Mouse (Mus musculus): ENCODE measurements at regions not wholly inside any gene's neighbourhood (a gene's known extent, or its start where the extent isn't known, plus 50 kb on each side); places are given as distances from the start of the nearest gene placed in this dataset.
A peak's percentile ranks its signal among the peaks of the same experiment; 100 is the strongest.

DNA sequence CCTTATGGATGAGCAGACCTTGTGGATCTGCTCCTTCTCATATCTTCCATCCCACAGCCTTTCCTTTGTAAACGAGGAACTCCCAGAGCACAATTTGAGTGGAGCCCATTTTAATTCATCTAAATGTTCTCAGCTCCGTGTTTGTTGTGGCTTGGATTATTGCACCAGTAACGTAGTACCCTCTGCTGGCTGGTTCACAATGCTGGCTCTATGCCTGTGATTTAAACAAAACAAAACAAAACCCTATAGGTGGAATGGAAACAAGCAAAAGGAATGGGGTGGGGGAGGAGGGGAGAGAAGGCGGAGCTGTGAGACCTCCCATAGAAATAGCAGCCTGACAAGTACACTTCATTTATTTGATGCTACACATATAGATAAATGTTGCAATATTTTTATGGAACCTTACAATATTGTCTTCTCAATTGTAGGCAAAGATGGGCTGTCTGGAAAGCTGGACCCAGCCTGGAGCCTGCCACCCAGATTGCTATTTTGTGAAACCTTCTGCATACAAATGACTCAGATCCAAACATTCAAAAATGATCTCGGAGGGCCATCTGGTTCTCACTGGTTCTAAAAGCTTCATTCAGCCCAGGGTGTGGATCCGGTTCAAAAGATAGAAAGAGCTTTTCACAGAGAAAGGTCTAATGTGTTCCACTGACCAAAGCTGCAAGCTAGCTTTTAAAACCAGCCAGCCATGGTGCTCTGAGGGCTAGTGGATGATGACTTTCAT is 230.3 kb upstream of the Ubash3b start:
- no peak overlapping the region for H3K4me2 ChIP-seq (replicated peaks)
- no peak for ATAC-seq (ENCODE audit: insufficient number of reproducible peaks, low FRiP score, low TSS enrichment, low read depth)
- H3K4me3 ChIP-seq (replicated peaks): no peak overlapping the region
- WGBS: 48% methylated on average over 6 of the region's 6 CpGs
- H3K9me3 ChIP-seq (replicated peaks): no peaks in the 10 kb centered on the region
- no peaks in the 10 kb centered on the region for H3K4me1 ChIP-seq
- H3K27me3 ChIP-seq: no peaks in the 10 kb centered on the region
- H3K9ac ChIP-seq: no peak overlapping the region
- H3K36me3 ChIP-seq: 0 out of 2 replicates have a peak, but pooled peaks cover under 1% of the 10 kb centered on the region
- no peak overlapping the region for H3K27ac ChIP-seq (replicated peaks)

DNA sequence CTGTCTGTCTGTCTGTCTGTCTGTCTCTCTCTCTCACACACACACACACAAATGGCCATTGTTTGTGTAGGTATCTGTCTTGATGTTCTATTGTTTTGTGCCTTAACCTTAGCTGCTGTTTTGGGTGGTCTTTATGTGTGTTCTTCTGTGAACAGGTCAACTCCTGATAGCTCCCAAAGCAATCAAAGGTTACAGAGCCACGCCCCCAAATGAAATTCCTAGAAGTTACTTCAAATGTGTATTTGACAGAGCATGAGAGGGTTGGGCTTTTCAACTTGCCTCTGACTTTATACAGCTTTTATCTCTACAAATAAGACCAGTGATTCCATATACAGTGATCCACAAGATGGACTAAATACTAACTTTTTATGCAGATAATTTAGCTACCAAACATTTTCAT is 217.8 kb upstream of the Ubash3b start:
- no peak overlapping the region for H3K4me3 ChIP-seq (replicated peaks)
- H3K36me3 ChIP-seq: no peaks in the 10 kb centered on the region
- H3K27ac ChIP-seq (replicated peaks): peak overlapping the region; percentile 91; the same call in 1 of the 2 replicates
- no peaks in the 10 kb centered on the region for H3K27me3 ChIP-seq
- no peak overlapping the region for H3K9ac ChIP-seq
- no peak for ATAC-seq (ENCODE audit: insufficient number of reproducible peaks, low FRiP score, low TSS enrichment, low read depth)
- H3K4me1 ChIP-seq: peaks cover 42% of the 10 kb centered on the region
- H3K9me3 ChIP-seq (replicated peaks): no peaks in the 10 kb centered on the region
- 61% methylated on average over 1 of the region's 1 CpGs for WGBS
- H3K4me2 ChIP-seq (replicated peaks): no peak overlapping the region

DNA sequence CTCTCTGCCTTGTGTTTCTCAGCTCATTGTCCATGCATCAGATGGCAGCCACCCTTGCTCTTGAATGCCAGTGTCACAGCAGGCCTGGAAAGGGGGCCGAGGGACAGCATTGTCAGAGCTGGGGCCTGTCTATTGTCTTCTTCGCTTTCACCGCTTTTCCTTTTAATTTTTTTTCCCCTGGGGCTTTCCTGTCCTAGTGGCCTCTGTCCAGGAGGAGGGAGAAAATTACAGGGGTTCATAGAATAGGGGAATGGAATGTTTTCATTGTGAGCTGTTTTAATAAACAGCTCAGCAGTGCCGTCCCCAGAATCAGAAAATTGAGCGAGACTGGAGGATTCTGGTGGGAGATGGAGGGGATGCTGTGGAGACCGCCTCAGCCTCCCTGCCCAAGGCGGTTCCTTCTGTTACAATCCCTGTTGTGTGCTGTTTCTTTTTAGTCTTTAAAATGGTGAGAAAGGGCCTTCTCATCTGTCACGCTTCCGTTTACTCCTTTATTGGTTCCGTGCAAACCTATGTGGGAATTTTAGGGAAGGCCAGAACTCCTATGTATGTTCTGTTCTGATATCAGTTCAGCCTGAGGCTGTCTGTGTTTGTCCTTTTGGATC is 217.2 kb upstream of the Ubash3b start:
- Histone ChIP-seq H3K36me3 (no peaks in the 10 kb centered on the region), H3K4me3 (replicated peaks) (no peak overlapping the region), H3K27ac (replicated peaks) (peak overlapping the region; percentile 91), H3K9ac (no peak overlapping the region), H3K4me2 (replicated peaks) (peak overlapping the region; percentile 53), H3K27me3 (no peaks in the 10 kb centered on the region), H3K9me3 (replicated peaks) (no peaks in the 10 kb centered on the region), H3K4me1 (peaks cover 44% of the 10 kb centered on the region)
- no peak for ATAC-seq (ENCODE audit: insufficient number of reproducible peaks, low FRiP score, low TSS enrichment, low read depth)
- WGBS: 47% methylated on average over 10 of the region's 10 CpGs

DNA sequence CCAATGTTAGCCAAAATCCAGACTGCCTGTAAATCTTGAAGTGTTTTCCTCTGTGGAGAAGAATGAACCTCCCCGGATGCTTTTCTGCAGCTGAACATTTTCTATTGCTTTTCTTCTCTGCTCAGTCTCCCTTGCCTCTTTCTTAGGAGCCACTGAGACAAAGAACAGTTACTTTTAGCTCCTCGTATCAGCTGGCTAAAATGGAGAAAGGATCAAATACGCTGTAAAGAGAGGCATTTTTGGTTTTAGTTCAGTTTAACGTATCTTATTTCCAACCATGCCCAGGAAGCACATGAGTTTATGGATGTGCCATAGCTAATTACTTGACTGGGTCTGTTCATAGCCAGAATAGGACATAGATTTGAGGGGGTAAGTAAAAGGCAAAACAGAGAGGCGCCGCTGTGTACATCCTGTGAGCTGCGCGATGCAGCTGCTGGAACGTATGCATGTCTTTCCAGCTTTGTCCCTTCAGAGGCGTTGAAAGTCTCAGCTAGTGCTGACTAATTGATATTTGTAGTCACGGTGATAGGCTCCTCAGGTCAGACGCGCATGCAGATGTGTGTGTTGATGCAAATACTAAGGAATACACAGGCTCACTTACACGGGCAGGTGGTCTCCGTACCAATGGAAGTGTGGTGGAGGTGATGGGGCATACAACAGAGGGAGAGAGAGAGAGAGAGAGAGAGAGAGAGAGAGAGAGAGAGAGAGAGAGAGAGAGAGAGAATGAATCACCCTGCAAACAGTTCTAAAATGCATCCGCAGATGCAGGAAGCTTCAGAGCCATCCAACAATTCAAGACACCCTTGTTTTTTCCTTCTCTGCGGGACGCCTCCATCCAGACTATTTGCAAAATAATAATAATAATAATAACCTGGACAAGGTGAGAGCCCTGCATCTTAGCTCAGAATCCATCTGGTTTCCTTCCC is 216.5 kb upstream of the Ubash3b start:
- H3K9ac ChIP-seq: no peak overlapping the region
- no peaks in the 10 kb centered on the region for H3K9me3 ChIP-seq (replicated peaks)
- 45% methylated on average over 18 of the region's 18 CpGs for WGBS
- H3K27me3 ChIP-seq: no peaks in the 10 kb centered on the region
- H3K27ac ChIP-seq (replicated peaks): peak overlapping the region; percentile 91
- peak overlapping the region; percentile 53 for H3K4me2 ChIP-seq (replicated peaks)
- peak overlapping the region; percentile 13 for H3K4me3 ChIP-seq (replicated peaks)
- ATAC-seq (ENCODE audit: insufficient number of reproducible peaks, low FRiP score, low TSS enrichment, low read depth): no peak
- H3K4me1 ChIP-seq: peaks cover 44% of the 10 kb centered on the region
- H3K36me3 ChIP-seq: no peaks in the 10 kb centered on the region

DNA sequence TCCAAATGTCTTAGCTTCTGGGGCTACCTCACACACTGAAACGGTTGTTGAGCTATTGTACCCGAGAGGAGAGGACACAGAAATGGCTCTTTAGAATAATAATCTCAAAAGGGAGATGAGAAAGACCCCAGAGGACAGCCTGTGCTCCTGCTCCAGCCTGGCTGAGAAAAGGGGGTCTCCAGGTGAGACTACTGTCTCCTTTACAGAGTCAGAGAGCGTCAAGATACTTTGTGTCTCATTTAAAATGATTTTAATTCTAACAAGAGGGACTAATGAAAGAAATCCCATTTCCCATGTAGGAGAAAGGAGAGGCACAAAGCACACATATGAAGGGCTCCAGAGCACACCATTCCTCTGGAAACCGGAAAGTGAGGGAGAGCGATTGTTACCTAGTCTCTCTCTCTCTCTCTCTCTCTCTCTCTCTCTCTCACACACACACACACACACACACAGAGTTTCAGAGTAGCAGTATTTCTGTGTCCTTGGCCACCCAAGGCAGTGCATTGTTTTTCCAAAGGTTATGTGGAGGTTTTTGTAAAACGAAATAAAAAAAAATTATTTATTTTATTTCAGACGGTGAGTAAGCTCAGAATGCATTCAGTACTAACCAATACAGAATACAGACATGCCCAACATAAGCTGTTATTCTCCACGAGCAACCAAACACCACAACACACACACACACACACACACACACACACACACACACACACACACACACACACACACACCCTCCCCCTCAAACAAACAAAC is 215.6 kb upstream of the Ubash3b start:
- H3K36me3 ChIP-seq: no peaks in the 10 kb centered on the region
- no peaks in the 10 kb centered on the region for H3K9me3 ChIP-seq (replicated peaks)
- peak overlapping the region; percentile 53 for H3K4me2 ChIP-seq (replicated peaks)
- no peak for ATAC-seq (ENCODE audit: insufficient number of reproducible peaks, low FRiP score, low TSS enrichment, low read depth)
- H3K27me3 ChIP-seq: no peaks in the 10 kb centered on the region
- H3K4me1 ChIP-seq: peaks cover 44% of the 10 kb centered on the region
- H3K27ac ChIP-seq (replicated peaks): peak overlapping the region; percentile 91
- no peak overlapping the region for H3K9ac ChIP-seq
- H3K4me3 ChIP-seq (replicated peaks): peak overlapping the region; percentile 34
- 31% methylated on average over 8 of the region's 8 CpGs for WGBS

DNA sequence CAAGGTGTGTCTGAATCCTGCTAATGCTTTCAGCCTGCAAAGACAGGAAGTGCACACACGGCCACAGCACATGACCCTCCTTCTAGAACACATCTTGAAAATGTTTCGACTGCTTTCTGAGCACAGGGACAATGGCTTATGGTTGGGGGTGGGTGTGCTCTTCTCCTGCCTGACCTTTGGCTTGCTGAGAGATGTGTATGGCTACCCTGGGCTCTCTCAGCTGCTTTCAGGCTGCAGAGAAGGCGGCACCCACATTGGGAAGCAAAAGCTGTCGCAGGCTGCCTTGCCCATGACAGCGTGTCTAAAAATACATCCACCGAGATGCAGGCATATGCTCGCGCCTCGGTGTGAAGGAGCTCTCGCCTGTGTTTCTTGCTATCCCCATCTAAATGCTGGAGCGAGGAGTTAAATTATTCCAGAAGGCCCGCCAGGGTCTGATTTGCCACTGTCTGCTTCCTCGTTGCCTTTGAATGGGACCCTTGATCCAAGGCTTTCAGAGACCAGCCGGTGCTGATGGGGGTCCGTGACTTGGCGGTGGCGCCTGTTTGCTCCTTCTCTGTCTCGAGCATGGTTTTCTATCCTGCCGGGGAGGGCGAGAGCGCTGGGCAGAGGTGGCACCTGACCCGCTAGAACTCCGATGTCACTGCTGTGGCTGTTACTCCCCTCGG is 214.6 kb upstream of the Ubash3b start:
- Histone ChIP-seq H3K9me3 (replicated peaks) (no peaks in the 10 kb centered on the region), H3K27me3 (no peaks in the 10 kb centered on the region), H3K4me2 (replicated peaks) (peak overlapping the region; percentile 53), H3K36me3 (no peaks in the 10 kb centered on the region), H3K9ac (peak overlapping the region; percentile 18), H3K27ac (replicated peaks) (peak overlapping the region; percentile 91), H3K4me1 (peaks cover 44% of the 10 kb centered on the region), H3K4me3 (replicated peaks) (peak overlapping the region; percentile 34)
- 11% methylated on average over 24 of the region's 24 CpGs for WGBS
- peak; percentile 39; the same call in 1 of the 2 replicates for ATAC-seq (ENCODE audit: insufficient number of reproducible peaks, low FRiP score, low TSS enrichment, low read depth)

DNA sequence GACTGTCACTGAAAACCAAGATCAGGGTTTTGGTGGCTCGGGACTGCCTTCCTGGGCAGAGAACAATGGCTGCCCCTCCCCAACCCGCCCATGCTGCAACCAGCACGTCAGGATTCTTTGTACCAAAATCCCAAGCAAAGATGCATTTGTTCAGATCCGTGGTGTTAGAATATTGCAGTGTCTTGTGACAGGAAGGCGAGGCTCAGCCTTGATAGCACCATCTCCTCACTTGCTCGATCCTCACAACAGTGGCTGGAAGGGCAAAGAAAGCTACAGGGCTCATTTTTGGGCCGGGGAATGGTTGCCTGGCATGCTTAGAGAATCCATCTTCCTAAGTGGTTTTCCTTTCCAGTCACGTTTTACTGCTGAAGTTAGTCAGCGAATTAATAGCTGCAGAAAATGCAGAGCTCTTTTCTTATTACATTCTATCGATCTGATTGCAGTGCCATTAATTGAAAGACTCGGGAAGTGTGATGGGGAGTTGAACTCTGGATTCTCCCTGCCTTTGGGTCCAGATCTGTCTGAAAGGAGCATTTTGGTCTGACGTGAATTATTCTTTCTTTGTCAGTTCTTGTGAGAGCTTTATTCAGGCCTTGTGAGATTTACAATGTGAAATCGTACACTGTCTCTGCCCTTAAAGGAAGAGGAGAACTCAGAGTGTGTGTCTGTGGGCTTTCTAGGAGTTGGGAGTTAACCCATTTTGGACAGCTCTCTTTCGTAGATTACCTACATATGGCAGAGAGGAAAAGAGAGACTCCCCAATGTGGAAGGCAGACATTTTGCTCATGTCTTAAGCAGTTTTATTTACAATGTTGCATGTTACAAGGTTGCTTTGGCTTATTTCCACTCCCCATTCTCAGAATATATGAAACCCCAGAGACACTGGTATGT is 213.3 kb upstream of the Ubash3b start:
- Histone ChIP-seq H3K4me3 (replicated peaks) (no peak overlapping the region), H3K4me1 (peaks cover 44% of the 10 kb centered on the region), H3K4me2 (replicated peaks) (no peak overlapping the region), H3K27ac (replicated peaks) (peak overlapping the region; percentile 35), H3K9ac (no peak overlapping the region), H3K36me3 (no peaks in the 10 kb centered on the region), H3K9me3 (replicated peaks) (no peaks in the 10 kb centered on the region), H3K27me3 (no peaks in the 10 kb centered on the region)
- 42% methylated on average over 14 of the region's 14 CpGs for WGBS
- ATAC-seq (ENCODE audit: insufficient number of reproducible peaks, low FRiP score, low TSS enrichment, low read depth): no peak

DNA sequence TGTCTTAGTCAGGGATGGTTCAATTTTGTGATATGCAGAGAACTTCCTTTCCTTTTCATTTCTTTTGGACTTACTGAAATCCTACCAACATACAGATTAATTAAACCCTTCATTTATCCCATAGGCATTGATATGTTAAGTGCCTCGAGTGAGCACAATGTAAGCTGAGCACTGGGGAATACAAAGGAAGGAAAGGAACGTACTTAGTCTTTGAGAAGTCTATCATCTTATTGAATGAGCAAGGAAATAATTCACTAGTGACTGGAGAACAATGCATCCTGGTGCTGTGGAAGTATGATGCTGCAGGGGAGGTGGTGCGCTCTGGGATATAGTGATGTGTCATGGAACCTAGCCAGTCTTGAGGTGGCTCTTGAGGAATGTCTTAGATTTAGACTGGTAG is 204.9 kb upstream of the Ubash3b start:
- Histone ChIP-seq H3K27me3 (no peaks in the 10 kb centered on the region), H3K27ac (replicated peaks) (no peak overlapping the region), H3K4me1 (no peaks in the 10 kb centered on the region), H3K9me3 (replicated peaks) (no peaks in the 10 kb centered on the region), H3K36me3 (no peaks in the 10 kb centered on the region), H3K9ac (no peak overlapping the region), H3K4me3 (replicated peaks) (no peak overlapping the region), H3K4me2 (replicated peaks) (no peak overlapping the region)
- 77% methylated on average over 3 of the region's 3 CpGs for WGBS
- ATAC-seq (ENCODE audit: insufficient number of reproducible peaks, low FRiP score, low TSS enrichment, low read depth): no peak

DNA sequence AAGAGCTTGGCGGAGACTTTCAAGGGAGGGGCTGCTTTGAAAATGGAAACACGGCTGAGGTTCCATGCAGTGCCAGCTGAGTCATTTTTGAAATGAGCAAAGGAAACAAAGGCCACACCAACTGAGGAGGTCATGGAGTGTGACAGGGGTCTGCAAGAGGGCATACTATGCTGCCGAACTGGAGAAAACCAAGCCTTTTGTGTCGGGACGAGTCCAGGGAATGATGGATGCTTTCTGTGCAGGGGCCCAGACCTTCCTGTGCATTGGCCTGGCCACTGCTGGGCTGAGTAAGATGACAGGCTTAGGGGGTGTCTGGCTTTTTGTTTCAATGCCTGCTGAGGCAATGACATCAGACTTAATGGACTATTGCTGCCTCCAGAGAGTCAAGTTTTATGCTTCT is 203.8 kb upstream of the Ubash3b start:
- Histone ChIP-seq H3K27me3 (no peaks in the 10 kb centered on the region), H3K4me2 (replicated peaks) (no peak overlapping the region), H3K9ac (no peak overlapping the region), H3K27ac (replicated peaks) (no peak overlapping the region), H3K4me1 (no peaks in the 10 kb centered on the region), H3K9me3 (replicated peaks) (no peaks in the 10 kb centered on the region), H3K36me3 (no peaks in the 10 kb centered on the region), H3K4me3 (replicated peaks) (no peak overlapping the region)
- 60% methylated on average over 5 of the region's 5 CpGs for WGBS
- no peak for ATAC-seq (ENCODE audit: insufficient number of reproducible peaks, low FRiP score, low TSS enrichment, low read depth)
